Mouse (Mus musculus) hindbrain, embryonic 16.5 days (tissue): ENCODE data around the gene Rrh. TPM values are rescaled to one million over a fixed set of nuclear protein-coding genes. Genes with fewer than 3 reads are reported as not detected.

Experiments used
- ATAC-seq: fragments of 200-750 bp; cut with Nextera tagmentation; 2 replicates; pipeline ENCODE4 v1.8.0; 2017; ENCODE audit warnings: moderate TSS enrichment, moderate library complexity
- H3K27ac ChIP-seq: fragments of 300-500 bp; sonication (generic); 2 replicates; pipeline ENCODE4 v1.5.1; 2014; ENCODE audit warnings: low read depth, mild to moderate bottlenecking, control low read depth, low read length, moderate library complexity
- H3K27me3 ChIP-seq: fragments of 300-500 bp; sonication (generic); replicated peaks from 2 replicates; pipeline ENCODE4 v1.6.1; 2014; ENCODE audit warnings: low read length; ENCODE audit not compliant: control insufficient read depth, insufficient read depth
- H3K36me3 ChIP-seq: fragments of 300-500 bp; sonication (generic); 2 replicates; pipeline ENCODE4 v1.6.1; 2014; ENCODE audit warnings: mild to moderate bottlenecking, low read length, moderate library complexity, mixed read lengths; ENCODE audit not compliant: control insufficient read depth, insufficient read depth
- H3K4me1 ChIP-seq: fragments of 300-500 bp; sonication (generic); 2 replicates; pipeline ENCODE4 v1.6.1; 2014; ENCODE audit warnings: low read depth, low read length; ENCODE audit not compliant: control insufficient read depth, insufficient read depth
- H3K4me2 ChIP-seq: fragments of 300-500 bp; sonication (generic); 2 replicates; pipeline ENCODE4 v1.6.1; 2014; ENCODE audit warnings: mild to moderate bottlenecking, low read length, control low read depth, moderate library complexity
- H3K4me3 ChIP-seq: fragments of 300-500 bp; sonication (generic); 2 replicates; pipeline ENCODE4 v1.5.1; 2014; ENCODE audit warnings: mild to moderate bottlenecking, low read length, control low read depth, moderate library complexity
- H3K9ac ChIP-seq: fragments of 300-500 bp; sonication (generic); 2 replicates; pipeline ENCODE4 v1.6.1; 2014; ENCODE audit warnings: low read depth, mild to moderate bottlenecking, control low read depth, low read length, moderate library complexity
- H3K9me3 ChIP-seq: fragments of 300-500 bp; sonication (generic); 2 replicates; pipeline ENCODE4 v1.6.1; 2014; ENCODE audit warnings: mild to moderate bottlenecking, low read length, moderate library complexity; ENCODE audit not compliant: control insufficient read depth
- WGBS: fragments of 180-500 bp; shearing (Covaris S2); extraction: QIAGEN DNeasy Blood & Tissue Kit; methylation state at CpG from one replicate; pipeline ENCODE4 v1.1.7; 2014; 5-methylcytosine and 5-hydroxymethylcytosine counted together
- polyA plus RNA-seq: library from polyadenylated mRNA; unstranded; fragments of >200 nt; fragmentation: Nextera tagmentation; extraction: Ambion mirVana; gene quantifications from 2 replicates; pipeline ENCODE4 v1.2.1, GENCODE M21; 2015

Gene Rrh
- 0.16 and 0.18 TPM in 2 replicates for polyA plus RNA-seq

DNA sequence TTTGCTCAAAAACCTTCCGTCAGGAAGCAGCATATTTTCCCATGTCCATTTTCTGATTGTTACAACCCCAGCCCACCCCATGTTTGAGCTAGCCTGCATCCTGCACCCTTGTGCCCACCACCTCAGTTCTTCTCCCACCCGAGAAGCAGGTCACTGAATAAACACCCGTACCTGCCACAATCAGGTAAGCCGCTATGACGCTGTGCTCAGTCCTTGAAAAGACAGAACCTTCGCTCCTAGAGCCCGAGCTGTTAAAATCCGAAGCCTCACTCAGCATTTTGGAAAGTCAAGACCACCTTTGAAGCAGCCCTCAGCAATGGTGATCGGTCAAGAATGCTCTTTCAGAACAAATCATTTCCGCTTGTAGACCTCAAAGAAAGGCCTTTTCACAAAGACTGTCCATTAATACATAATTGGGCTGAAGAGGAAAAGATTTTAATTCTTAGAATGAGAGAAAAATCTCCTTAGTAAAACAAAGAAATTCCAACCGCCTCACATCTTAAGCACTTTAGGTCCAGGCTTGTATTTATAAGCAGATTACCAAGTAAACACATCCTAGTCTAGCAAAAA is at the start of gene Rrh:
TSS of gene Rrh (minus strand) at position 382 of the 570 bp plus-strand sequence.
- 71% methylated on average over 11 of the region's 11 CpGs for WGBS
- ATAC-seq: no peak
- H3K4me3 ChIP-seq: no peak within 1 kb of the TSS
- peaks cover 31% of the 10 kb centered on the region for H3K36me3 ChIP-seq
- no peaks in the 10 kb centered on the region for H3K4me1 ChIP-seq
- no peaks in the 10 kb centered on the region for H3K27me3 ChIP-seq
- H3K27ac ChIP-seq: no peak within 1 kb of the TSS
- no peak within 1 kb of the TSS for H3K4me2 ChIP-seq
- no peak within 1 kb of the TSS for H3K9ac ChIP-seq
- H3K9me3 ChIP-seq: no peaks in the 10 kb centered on the region

DNA sequence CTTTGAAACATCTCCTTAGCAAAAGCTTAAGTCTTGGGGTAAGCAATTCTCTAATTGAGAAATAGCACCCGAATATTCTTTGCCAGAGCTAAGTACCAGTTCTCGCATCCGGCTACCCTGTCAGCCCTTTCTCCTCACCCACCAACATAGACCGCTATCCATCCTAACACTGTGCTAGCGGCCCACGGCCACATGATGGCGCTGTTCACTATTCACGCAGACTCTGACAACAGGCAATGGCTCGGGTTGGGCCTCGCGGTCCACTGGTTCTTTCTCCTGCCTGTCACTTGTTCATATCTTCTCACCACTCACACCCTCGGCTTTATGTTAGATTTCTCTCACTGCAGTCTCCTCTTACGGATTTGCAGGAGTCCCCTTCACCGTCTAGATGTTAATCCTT is 41.3 kb upstream of the Rrh start:
- Histone ChIP-seq H3K27me3 (no peaks in the 10 kb centered on the region), H3K4me3 (no peak overlapping the region), H3K4me1 (no peaks in the 10 kb centered on the region), H3K27ac (no peak overlapping the region), H3K9me3 (no peaks in the 10 kb centered on the region), H3K36me3 (no peaks in the 10 kb centered on the region), H3K9ac (no peak overlapping the region), H3K4me2 (no peak overlapping the region)
- 55% methylated on average over 14 of the region's 14 CpGs for WGBS
- no peak for ATAC-seq

DNA sequence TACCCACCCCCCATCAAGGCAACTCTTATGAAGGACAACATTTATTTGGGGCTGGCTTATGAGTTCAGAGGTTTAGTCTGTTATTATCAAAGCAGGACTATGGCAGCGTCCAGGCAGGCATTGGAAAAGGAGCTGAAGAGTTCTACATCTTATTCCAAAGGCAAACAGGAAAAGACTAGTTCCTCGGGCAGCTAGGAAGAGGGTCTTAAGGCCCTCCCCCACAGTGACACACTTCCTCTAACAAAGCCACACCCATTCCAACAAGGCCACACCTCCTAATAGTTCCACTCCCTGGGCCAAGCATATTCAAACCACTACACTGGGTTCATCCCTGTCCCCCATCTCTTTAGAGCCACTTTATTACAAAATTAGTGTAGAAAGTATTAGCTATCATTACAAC is 40.2 kb upstream of the Rrh start:
- Histone ChIP-seq H3K4me3 (no peak overlapping the region), H3K27me3 (no peaks in the 10 kb centered on the region), H3K4me2 (no peak overlapping the region), H3K9me3 (peaks cover 2% of the 10 kb centered on the region; the same call in 1 of the 2 replicates), H3K4me1 (no peaks in the 10 kb centered on the region), H3K9ac (no peak overlapping the region), H3K27ac (no peak overlapping the region), H3K36me3 (no peaks in the 10 kb centered on the region)
- ATAC-seq: no peak
- WGBS: 84% methylated on average over 2 of the region's 2 CpGs

DNA sequence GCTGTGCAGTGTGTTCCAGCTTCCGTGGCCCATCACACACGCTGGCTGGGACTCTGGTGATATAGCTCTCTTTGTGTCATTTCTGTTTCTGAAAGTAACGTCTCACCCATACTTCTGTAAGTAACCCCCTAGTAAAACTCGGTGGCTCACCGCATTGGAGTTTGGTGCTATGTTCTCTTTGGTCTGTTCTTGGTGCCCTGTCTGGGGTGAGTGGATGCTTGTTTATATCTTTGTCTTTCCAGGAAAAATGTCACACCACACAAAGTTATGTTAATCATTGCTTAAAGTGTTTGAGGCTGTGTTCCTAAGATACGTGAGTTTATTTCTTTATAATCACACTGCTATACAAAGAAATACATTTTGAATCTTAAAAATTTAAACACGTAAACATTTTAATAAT is 24.5 kb upstream of the Rrh start:
- no peak overlapping the region for H3K27ac ChIP-seq
- H3K9me3 ChIP-seq: no peaks in the 10 kb centered on the region
- H3K4me2 ChIP-seq: no peak overlapping the region
- H3K4me3 ChIP-seq: no peak overlapping the region
- H3K4me1 ChIP-seq: no peaks in the 10 kb centered on the region
- no peak overlapping the region for H3K9ac ChIP-seq
- ATAC-seq: no peak
- no peaks in the 10 kb centered on the region for H3K36me3 ChIP-seq
- H3K27me3 ChIP-seq: no peaks in the 10 kb centered on the region
- 88% methylated on average over 7 of the region's 7 CpGs for WGBS

DNA sequence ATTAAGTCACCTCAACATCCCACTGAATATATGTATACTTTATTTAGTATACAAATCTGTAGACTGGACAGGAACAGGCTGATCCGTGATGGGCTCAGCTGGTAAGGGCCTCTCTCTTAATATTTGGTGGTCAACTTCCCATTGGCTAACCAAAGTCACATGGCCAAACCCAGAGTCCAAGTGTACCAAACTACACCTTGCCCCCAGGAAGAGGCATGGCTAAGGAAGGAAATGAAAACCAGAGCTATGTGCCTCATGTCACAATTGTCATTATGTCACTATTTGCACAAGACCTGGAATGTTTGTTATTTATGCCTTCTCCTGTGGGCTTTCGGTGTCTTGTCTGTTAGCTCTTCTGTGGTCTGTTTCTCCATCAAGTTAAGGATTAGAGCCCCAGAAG is 23.5 kb upstream of the Rrh start:
- no peaks in the 10 kb centered on the region for H3K9me3 ChIP-seq
- no peak overlapping the region for H3K4me3 ChIP-seq
- no peaks in the 10 kb centered on the region for H3K4me1 ChIP-seq
- H3K27ac ChIP-seq: no peak overlapping the region
- H3K36me3 ChIP-seq: no peaks in the 10 kb centered on the region
- H3K27me3 ChIP-seq: no peaks in the 10 kb centered on the region
- H3K4me2 ChIP-seq: no peak overlapping the region
- no peak for ATAC-seq
- H3K9ac ChIP-seq: no peak overlapping the region
- WGBS: 86% methylated on average over 2 of the region's 2 CpGs

DNA sequence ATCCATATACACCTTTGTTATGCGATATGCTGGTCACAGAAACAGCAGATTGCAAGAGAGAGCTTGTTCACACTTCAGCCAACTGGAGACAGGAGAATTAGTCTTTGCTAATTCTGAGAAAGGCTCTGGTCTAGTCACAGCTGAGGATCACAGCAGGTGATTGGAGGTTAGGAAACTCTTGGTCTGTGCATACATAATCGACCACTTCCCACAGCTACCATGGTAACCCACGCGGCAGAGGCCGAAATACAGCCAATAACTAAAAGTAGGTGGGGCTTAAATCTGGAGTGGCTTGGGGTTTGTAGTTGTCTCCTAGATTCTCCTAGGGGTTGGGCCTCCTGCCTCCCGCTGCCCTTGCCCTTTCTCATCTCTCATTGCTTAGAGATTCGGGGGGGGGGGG is 15.6 kb upstream of the Rrh start:
- Histone ChIP-seq H3K27ac (no peak overlapping the region), H3K4me1 (no peaks in the 10 kb centered on the region), H3K9ac (no peak overlapping the region), H3K4me2 (no peak overlapping the region), H3K9me3 (no peaks in the 10 kb centered on the region), H3K36me3 (no peaks in the 10 kb centered on the region), H3K4me3 (no peak overlapping the region), H3K27me3 (no peaks in the 10 kb centered on the region)
- ATAC-seq: no peak
- 30% methylated on average over 7 of the region's 7 CpGs for WGBS

DNA sequence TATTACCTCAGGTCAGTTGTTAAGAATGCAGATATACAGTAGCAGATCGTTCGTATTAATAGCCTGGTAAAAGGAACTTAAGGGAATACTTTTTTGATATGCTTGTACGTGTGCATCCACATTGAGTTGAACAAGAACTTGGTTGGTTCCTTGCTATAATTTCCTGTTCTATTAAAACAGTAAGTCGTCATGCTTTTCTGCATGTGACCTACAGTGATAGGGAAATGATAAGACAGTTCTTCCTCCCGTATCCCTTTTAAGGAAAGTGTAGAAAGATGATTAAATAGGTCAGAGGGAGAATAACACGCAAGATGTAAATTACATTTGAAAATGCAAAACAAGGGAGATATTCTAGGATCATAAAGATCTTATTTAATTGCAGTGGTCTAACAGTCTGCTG is 14.6 kb upstream of the Rrh start:
- Histone ChIP-seq H3K27ac (no peak overlapping the region), H3K4me3 (no peak overlapping the region), H3K4me2 (no peak overlapping the region), H3K9me3 (no peaks in the 10 kb centered on the region), H3K36me3 (no peaks in the 10 kb centered on the region), H3K27me3 (no peaks in the 10 kb centered on the region), H3K4me1 (no peaks in the 10 kb centered on the region), H3K9ac (no peak overlapping the region)
- ATAC-seq: no peak
- WGBS: 93% methylated on average over 6 of the region's 6 CpGs

DNA sequence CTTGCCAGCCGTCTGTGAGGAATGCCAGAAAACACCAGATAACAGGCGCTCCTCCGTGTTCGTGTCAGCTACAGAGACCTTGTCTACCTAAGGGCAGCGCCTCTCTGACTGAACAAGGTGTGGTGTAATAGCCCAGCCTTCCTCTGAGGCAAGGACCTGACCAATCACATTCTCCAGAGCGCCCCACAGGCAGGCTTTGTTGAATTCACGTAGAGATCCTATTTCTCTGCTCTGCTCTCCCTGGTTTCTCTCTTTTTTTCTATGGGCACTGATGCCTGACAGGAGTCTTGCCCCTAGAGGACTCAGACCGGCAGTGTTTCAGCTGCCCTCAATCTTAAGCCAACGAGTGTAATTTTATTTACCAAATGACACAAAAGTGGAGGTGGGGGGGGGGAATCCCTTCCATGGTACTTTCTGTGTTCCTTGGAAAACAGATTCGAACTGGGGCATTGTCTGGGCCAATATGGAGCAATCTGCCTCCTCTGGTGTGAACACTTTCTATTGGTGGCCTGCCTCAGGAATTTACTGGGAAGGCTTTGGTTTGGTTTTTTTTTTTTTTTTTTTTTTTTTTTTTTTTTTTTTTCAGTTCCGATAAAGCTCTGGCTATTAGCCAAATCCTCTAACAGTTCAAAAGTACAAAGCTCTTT is 13.8 kb upstream of the Rrh start:
- 19% methylated on average over 11 of the region's 11 CpGs for WGBS
- Histone ChIP-seq H3K9me3 (no peaks in the 10 kb centered on the region), H3K4me2 (peak overlapping the region; percentile 8), H3K27me3 (no peaks in the 10 kb centered on the region), H3K4me3 (no peak overlapping the region), H3K4me1 (no peaks in the 10 kb centered on the region), H3K36me3 (no peaks in the 10 kb centered on the region), H3K27ac (no peak overlapping the region), H3K9ac (no peak overlapping the region)
- ATAC-seq: no peak

DNA sequence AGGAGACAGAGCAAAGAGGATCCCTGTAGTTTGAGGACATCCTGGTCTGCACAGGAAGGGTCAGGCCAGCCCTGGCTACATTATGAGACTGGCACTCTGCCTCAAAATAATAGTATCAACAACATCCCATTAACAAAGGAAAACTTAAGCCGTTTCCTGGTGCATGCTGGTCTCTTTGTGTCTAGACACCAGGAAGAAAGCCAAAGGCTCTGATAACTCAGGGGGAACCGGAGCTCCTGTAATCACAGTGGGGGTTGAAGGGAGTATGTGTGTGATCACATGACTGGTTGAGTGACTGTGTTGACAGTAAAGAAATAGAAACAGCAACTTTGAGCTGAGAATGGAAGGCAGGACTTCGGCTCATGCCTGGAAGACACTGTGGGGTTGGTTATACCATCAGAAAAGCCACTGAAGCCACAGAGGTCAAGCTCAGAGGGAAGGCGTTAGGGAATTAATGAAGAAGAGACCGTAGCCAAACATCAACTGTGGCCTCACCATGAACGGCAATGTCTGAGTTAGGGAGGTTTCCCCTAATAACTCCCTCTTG is 13.1 kb upstream of the Rrh start, which contains the start of gene Cfi:
TSS of gene Cfi (plus strand) at position 497 of the 547 bp plus-strand sequence.
- no peaks in the 10 kb centered on the region for H3K27me3 ChIP-seq
- no peaks in the 10 kb centered on the region for H3K4me1 ChIP-seq
- no peaks in the 10 kb centered on the region for H3K36me3 ChIP-seq
- no peak within 1 kb of the TSS for H3K9ac ChIP-seq
- H3K9me3 ChIP-seq: no peaks in the 10 kb centered on the region
- H3K4me3 ChIP-seq: no peak within 1 kb of the TSS
- peak within 1 kb of the TSS; percentile 8 for H3K4me2 ChIP-seq
- no peak for ATAC-seq
- 66% methylated on average over 6 of the region's 6 CpGs for WGBS
- H3K27ac ChIP-seq: no peak within 1 kb of the TSS
